Mouse (Mus musculus) liver, adult 2 months (tissue): ENCODE measurements around the gene Hexa.

Experiments used
- CTCF ChIP-seq: fragments of 200-500 bp; IDR thresholded peaks from 2 replicates; pipeline ENCODE4 v1.5.1; 2011; ENCODE audit warnings: low read depth, low read length, control low read depth
- POLR2A ChIP-seq: fragments of 200-500 bp; IDR thresholded peaks from 2 replicates; pipeline ENCODE4 v1.6.1; 2011; ENCODE audit warnings: low read length, control low read depth; ENCODE audit not compliant: insufficient read depth; ENCODE audit errors: extremely low read depth

DNA sequence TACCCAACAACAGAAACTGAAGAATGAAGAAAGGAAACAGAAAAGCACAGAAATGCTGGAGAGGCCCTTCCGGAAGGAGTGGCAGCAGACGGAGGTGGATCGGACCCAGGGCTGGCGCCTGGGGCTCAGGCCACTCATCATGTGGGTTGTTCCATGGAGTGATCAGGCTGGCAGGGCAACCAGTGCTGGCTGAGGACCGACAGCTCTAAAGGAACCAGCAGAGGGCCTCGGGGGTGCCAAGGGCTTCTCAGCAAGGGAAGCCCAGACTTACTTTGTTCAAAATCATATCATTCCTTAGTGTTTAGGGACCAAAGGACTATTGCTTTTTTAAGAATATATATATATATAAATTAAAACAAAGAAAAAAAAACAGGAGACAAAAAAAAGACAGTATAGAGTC, 66.6 kb downstream of the Hexa start:
- TF ChIP-seq POLR2A (no peak), CTCF (no peak)
